Mouse (Mus musculus) skeletal muscle tissue, postnatal 0 days (tissue): ENCODE measurements around the gene Vmn2r21. TPM values are rescaled to one million over a fixed set of nuclear protein-coding genes. Genes with fewer than 3 reads are reported as not detected.

Source experiments
- polyA plus RNA-seq: library from polyadenylated mRNA; unstranded; fragments of >200 nt; fragmentation: Nextera tagmentation; extraction: Ambion mirVana; gene quantifications from 2 replicates; pipeline ENCODE4 v1.2.1, GENCODE M21; 2015

The Vmn2r21 gene
- not detected in 2 replicates for polyA plus RNA-seq

GRCm38 (mm10) chr6:123533306-123533705 lies at the start of gene Vmn2r21:
TSS of gene Vmn2r21 (minus strand) at chr6:123533406.

Other genes starting within 250 kb of the Vmn2r21 start
- 0.06 TPM in 1 of 2 replicates, not detected in the other for gene Clec4e, start 243.5 kb downstream of the Vmn2r21 start, polyA plus RNA-seq
- not detected in 2 replicates for gene Vmn2r19, start 225.1 kb downstream of the Vmn2r21 start, polyA plus RNA-seq
- gene Vmn2r20, start 115.3 kb downstream of the Vmn2r21 start, polyA plus RNA-seq = not detected in 2 replicates
- gene Vmn2r22, start 117.3 kb upstream of the Vmn2r21 start, polyA plus RNA-seq = not detected in 2 replicates
- gene Vmn2r23, start 169.3 kb upstream of the Vmn2r21 start, polyA plus RNA-seq = not detected in 2 replicates
- gene Vmn2r24, start 245.5 kb upstream of the Vmn2r21 start, polyA plus RNA-seq = not detected in 2 replicates